Mouse (Mus musculus): ENCODE results near the gene Acaa1a.

Gene Acaa1a

GRCm38 (mm10) chr9:119388956-119389355 is 49.5 kb downstream of the Acaa1a start:
- peak; percentile 51 for DNase-seq (ENCODE audit: low read depth, low spot score)

DNA sequence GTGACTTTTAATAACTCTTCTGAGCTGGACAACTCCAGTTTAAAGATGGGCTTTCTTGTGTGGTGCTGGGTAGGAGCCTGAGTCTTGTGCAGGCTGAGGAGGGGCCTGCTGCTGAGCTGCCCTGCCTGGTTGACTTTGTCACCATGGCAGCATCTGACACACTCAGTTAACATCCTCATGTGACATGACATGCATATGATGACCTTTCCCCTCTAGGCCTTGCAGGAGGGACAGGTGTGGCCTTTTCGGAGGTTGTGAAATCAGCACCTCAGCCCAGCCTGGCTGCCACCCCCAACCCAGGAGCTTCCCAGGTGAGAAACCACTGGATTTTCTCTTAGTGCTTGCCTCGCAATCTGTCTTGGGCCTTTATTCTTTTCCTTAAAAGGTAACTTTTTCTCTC is 50.7 kb downstream of the Acaa1a start:
- DNase-seq (ENCODE audit: low read depth, low spot score), result no peak

GRCm38 (mm10) chr9:119394808-119395207 is 55.3 kb downstream of the Acaa1a start:
- DNase-seq (ENCODE audit: low read depth, low spot score), result no peak
